Mouse (Mus musculus) spleen, adult 2 months (tissue): ENCODE data around the gene Ampd1.

Source experiments
- CTCF ChIP-seq: fragments of 200-500 bp; IDR thresholded peaks from 2 replicates; pipeline ENCODE4 v1.5.1; 2011; ENCODE audit warnings: mild to moderate bottlenecking, inconsistent platforms; ENCODE audit not compliant: insufficient read depth, insufficient read length, insufficient replicate concordance; ENCODE audit errors: extremely low read depth
- POLR2A ChIP-seq: fragments of 200-500 bp; IDR thresholded peaks from 2 replicates; pipeline ENCODE4 v1.6.1; 2011; ENCODE audit warnings: low read depth, low read length, inconsistent platforms

DNA sequence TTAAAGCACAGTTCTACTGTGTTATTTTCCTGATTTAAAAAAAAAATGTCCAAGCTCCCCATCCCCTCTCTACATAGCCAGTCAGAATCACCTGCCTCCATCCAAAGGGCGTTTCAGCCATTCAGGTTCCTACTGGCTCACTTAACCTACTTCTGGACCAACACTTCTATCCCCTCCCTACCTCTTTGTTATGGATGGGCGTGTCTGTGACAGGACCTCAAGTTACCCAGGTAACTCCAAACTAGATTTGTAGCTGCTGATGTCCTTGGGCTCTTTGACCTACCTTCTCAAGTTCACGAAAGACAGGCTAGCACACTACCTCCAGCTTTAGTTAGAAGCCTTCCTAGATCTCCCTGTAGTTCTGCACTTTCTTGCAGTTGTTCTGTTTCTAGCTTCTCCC lies 12.2 kb downstream of the Ampd1 start:
- TF ChIP-seq CTCF (no peak), POLR2A (no peak)
